Mouse (Mus musculus) lung, adult 10 weeks (tissue): ENCODE measurements around the gene Olfr1026. TPM values are rescaled to one million over a fixed set of nuclear protein-coding genes. Genes with fewer than 3 reads are reported as not detected.

Experiments
- polyA plus RNA-seq: library from polyadenylated mRNA; stranded (reverse); fragments of 350-450 nt; fragmentation: Illumina TruSeq; extraction: RNeasy Lipid Tissue Mini Kit (QIAGEN cat#74804); gene quantifications from one replicate; pipeline ENCODE4 v1.2.3, GENCODE M21; 2014; ENCODE audit warnings: low read depth, low replicate concordance; ENCODE audit not compliant: insufficient read depth

Gene Olfr1026
- polyA plus RNA-seq = not detected

DNA sequence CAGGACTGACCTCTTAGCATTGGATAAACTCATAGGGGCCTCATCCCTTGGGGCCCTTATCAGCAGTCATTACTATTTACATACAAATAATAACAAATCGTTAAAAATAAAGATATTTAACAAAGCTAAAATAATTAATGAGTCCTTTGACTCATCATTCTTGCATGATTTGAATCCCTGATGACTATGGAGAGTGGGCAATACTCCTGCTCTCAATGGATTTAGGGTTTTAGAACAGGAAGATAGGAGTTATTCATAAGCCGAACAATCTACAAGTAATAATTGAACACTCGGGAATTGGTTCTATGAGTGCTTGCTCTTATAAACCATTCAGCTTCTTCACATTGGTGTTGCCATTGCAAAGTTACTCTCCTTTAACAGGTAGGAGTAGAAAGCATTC, at the start of gene Olfr1026:
Olfr1026 (plus strand) TSS at position 301 of the 400 bp plus-strand sequence.

DNA sequence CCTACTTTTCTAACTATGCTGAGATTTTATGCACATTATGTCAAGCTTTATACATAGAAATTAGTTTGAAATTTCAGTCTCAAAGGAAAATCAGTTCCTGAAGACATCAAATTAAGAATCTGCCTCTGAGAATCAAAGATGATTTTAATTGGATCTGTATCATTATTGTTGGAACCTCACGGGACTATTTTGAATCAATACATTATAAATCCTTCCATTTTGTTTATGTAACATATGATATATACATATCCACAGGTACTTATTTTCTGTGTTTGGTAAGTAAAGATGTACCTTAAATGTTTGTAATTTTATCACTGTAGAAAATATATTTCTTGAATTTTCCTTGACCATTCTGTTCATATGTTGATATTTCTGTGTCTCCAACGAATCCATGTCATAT, 36.0 kb upstream of the Olfr1026 start, which contains the start of gene Olfr1023:
Olfr1023 (plus strand) TSS at position 301 of the 400 bp plus-strand sequence.

DNA sequence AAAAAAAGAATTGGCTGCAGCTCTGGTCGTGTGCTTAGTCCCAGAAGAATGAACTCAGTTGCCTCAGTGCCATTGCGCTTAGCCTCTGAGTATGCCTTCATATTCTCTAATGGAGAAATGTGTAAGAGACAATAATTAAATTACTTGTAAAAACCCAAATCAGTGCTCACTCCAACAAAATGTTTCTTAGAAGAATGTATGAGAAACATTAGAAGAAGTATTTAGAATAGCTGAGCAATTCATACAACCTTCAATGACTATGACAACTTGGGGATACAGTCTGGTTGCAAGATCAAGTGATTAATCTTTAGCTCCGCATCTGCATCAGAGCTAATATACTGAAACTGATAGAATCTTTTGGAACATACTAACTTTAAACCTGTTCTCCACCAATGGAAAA, 16.4 kb upstream of the Olfr1026 start, which contains the start of gene Olfr1024:
Olfr1024 (minus strand) TSS at position 101 of the 400 bp plus-strand sequence.

DNA sequence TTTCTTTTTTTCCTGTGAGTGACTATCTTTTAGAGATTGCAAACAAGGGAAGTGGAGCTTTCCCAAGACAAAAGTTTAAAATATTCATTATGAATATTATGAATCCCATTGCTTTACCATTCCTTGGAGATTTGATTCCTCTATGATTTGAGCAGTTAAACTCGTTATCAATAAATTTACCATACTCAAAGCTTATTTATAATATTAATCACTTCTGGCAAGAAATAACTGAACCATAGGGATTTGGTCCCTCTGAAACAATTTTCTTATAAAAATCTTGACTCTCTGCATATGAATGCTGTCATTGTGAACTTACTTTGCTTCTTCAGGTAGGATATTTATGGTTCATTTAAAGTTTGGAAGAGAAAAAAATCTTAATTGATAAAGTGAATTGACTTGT, 6.5 kb upstream of the Olfr1026 start, which contains the start of gene Olfr1025-ps1:
Olfr1025-ps1 (plus strand) TSS at position 301 of the 400 bp plus-strand sequence.

DNA sequence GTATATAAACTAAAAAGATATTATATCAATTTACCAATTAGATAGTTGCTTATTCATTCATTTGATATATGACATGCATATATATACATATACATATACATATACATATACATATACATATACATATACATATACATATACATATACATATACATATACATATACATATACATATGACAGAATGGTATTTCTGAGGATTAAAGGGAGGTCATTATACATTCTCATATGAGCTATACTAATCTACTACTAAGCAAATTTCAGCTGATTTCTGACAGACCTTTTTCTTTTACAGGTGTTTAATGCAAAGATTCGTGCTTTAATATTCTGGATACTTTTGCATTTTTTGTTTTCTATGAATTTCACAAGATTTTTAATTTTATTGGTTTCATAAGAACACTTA, 28.8 kb downstream of the Olfr1026 start, which contains the start of gene Olfr1028:
Olfr1028 (plus strand) TSS at position 301 of the 400 bp plus-strand sequence.

DNA sequence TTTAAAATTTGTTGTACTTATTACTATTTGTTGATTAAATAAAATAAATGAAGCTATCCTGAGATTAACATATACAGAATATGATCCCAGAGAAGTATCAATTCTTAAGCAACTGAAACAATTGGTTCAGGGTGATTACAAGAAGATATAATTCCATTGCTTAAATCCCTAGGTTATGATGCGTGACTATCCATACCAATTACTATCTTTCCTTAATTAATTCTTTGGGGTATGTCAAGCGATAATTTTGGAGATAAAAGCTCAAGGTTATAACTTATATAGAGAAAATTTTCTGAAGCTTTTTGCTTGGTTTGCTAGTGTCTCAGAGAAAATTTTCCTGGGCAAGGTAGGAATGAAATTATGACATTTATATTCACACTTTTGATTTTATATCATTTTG, 52.2 kb downstream of the Olfr1026 start, which contains the start of gene Olfr1029:
Olfr1029 (plus strand) TSS at position 301 of the 400 bp plus-strand sequence.

Other genes starting within 250 kb of the Olfr1026 start
- gene Olfr1006, start 242.8 kb upstream of the Olfr1026 start, polyA plus RNA-seq = not detected
- not detected for gene Olfr1008, start 232.1 kb upstream of the Olfr1026 start, polyA plus RNA-seq
- not detected for gene Olfr1009, start 206.1 kb upstream of the Olfr1026 start, polyA plus RNA-seq
- not detected for gene Olfr1012, start 158.8 kb upstream of the Olfr1026 start, polyA plus RNA-seq
- gene Olfr1013, start 154.5 kb upstream of the Olfr1026 start, polyA plus RNA-seq = not detected
- gene Olfr1014, start 148.8 kb upstream of the Olfr1026 start, polyA plus RNA-seq = not detected
- gene Olfr1015, start 139.5 kb upstream of the Olfr1026 start, polyA plus RNA-seq = not detected
- gene Olfr1016, start 119.0 kb upstream of the Olfr1026 start, polyA plus RNA-seq = not detected
- gene Olfr1018, start 103.1 kb upstream of the Olfr1026 start, polyA plus RNA-seq = not detected
- gene Olfr1019, start 76.1 kb upstream of the Olfr1026 start, polyA plus RNA-seq = not detected
- not detected for gene Olfr1020, start 74.5 kb upstream of the Olfr1026 start, polyA plus RNA-seq
- gene Olfr1022, start 53.0 kb upstream of the Olfr1026 start, polyA plus RNA-seq = not detected
- gene Olfr1023, start 35.9 kb upstream of the Olfr1026 start, polyA plus RNA-seq = not detected
- not detected for gene Olfr1024, start 16.5 kb upstream of the Olfr1026 start, polyA plus RNA-seq
- not detected for gene Olfr1025-ps1, start 6.4 kb upstream of the Olfr1026 start, polyA plus RNA-seq
- not detected for gene Olfr1028, start 28.9 kb downstream of the Olfr1026 start, polyA plus RNA-seq
- not detected for gene Olfr1029, start 52.3 kb downstream of the Olfr1026 start, polyA plus RNA-seq
- not detected for gene Olfr1030, start 57.7 kb downstream of the Olfr1026 start, polyA plus RNA-seq
- gene Olfr1031, start 68.7 kb downstream of the Olfr1026 start, polyA plus RNA-seq = not detected
- not detected for gene Olfr1032, start 84.0 kb downstream of the Olfr1026 start, polyA plus RNA-seq
- 3.4 TPM for gene Olfr1033, start 99.1 kb downstream of the Olfr1026 start, polyA plus RNA-seq
- gene Olfr1034, start 124.3 kb downstream of the Olfr1026 start, polyA plus RNA-seq = 0.06 TPM
- gene Olfr1036, start 152.4 kb downstream of the Olfr1026 start, polyA plus RNA-seq = not detected
- not detected for gene Olfr1037, start 165.8 kb downstream of the Olfr1026 start, polyA plus RNA-seq
- gene Olfr1039, start 214.4 kb downstream of the Olfr1026 start, polyA plus RNA-seq = not detected
- gene Olfr1040, start 225.2 kb downstream of the Olfr1026 start, polyA plus RNA-seq = not detected
- gene Olfr1042, start 240.3 kb downstream of the Olfr1026 start, polyA plus RNA-seq = not detected
- gene Olfr1043, start 246.0 kb downstream of the Olfr1026 start, polyA plus RNA-seq = not detected